Mouse (Mus musculus) cerebellum, postnatal 10 days (tissue): ENCODE measurements around the gene Doc2g.
A peak's percentile ranks its signal among the peaks of the same experiment; 100 is the strongest.

Experiments used
- DNase-seq, 2 experiments: peaks; one replicate each; pipeline ENCODE4 v3.0.0; 2021; ENCODE audit warnings: mixed read lengths in 2 of 2

The Doc2g gene

GRCm38 (mm10) chr19:3991562-3991961 lies 11.6 kb upstream of the Doc2g start:
- no peak for DNase-seq

DNA sequence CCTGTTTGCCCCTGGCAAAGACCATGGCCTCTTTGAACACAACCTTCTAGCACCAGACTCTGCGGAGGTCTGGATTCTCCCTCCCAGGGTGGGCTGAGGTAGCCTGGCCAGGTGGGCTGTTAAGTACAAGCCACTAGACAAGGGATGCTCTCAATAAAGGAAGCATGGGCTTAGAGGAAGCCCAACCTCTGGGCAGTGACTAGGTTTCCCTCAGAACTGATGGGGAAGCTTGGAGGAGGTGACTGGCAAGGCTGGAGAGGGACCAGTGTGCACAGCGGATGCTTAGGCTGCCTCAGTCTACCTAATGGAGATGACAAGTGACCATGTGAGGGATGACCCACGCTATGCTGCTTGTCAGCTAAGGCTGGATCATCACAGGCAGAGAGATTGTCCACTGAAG lies 11.1 kb upstream of the Doc2g start:
- no peak for DNase-seq

- no peak for DNase-seq
These were observed 10.7 kb upstream of the Doc2g start, which contains the start of gene Tbx10 for GRCm38 (mm10) chr19:3992416-3992815. Gene Tbx10 (plus strand): TSS chr19:3992752.

DNA sequence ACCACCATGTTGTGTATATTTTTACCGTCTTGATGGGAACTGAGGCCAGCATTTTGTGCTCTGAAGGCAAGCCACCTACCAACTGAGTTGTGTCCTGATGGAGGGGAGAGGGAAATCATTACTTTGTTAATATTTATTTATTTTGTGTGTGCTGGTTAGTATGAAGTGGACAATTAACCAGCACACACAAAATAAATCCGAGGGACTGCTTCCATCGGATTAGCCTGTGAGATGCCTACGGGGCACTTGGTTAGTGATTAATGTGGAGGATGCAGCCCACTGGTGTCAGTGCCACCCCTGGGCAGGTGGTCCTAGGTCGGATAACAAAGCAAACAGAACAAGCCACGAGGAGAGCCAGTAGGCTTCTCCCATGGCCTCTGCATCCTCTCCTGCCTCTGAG lies 8.2 kb upstream of the Doc2g start:
- no peak for DNase-seq

- no peak for DNase-seq
These were observed 7.6 kb upstream of the Doc2g start for GRCm38 (mm10) chr19:3995505-3995904.

DNA sequence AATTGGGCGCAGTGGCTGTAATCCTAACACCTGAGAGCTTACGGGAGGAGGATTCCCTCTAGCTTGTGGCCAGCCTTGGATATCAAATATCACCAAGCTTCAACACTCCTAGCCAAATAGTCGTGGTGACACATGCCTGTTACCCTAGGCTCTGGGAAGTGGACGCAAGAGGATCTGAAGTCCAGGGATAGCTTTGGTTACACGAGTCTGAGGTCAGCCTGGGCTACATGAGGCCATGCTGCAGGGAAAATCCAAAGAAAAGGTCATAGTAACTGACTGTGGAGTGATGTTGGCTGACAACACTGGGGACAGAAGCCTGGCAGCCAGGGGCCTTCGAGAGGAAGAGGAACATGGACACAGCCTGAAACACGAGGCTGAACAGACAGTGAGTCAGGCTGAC lies 7.0 kb upstream of the Doc2g start:
- DNase-seq = no peak

DNA sequence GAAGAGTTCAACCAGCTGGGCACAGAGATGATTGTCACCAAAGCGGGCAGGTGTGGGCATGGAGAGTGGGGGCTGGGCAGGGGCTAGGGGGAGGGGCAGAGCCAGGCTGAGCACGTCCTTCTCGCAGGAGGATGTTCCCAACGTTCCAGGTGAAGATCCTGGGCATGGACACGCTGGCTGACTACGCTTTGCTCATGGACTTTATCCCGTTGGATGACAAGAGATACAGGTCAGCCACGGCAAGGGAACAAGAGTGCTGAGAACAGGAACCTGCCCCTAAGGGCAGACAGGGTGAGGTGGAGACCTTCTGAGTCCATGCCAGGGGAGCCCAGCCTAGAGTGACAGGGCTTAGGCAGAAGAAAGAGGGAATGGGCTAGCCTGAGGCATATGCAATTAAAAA lies 6.4 kb upstream of the Doc2g start:
- no peak for DNase-seq

GRCm38 (mm10) chr19:3997231-3997630 lies 5.9 kb upstream of the Doc2g start:
- no peak for DNase-seq

DNA sequence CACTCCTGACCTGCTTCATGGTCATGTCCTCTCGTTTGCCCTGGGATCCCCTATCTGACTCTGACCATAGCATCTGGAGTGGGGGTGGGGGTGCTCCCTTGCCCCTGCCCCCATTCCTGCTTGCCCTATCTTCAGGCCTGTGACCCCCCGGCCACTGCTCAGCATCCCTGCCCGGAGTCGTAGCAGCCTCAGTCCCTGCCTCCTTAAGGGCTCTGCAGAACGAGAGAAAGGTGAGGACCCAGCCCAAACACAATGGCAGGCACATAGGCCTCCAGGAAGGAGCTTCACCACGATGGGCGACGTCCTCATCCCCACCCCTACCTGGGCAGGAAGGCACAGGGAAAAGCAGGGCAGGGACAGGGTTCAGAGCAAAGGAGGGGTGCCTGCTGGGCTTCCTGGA lies 4.8 kb upstream of the Doc2g start:
- DNase-seq = no peak

- no peak for DNase-seq
These were observed 3.9 kb upstream of the Doc2g start for GRCm38 (mm10) chr19:3999121-3999730.

- peak; percentile 97 to 98 for DNase-seq
These were observed 2.8 kb upstream of the Doc2g start, which contains the start of the genes Nudt8 and Gm49405 for GRCm38 (mm10) chr19:4000119-4000900. Gene Nudt8 (plus strand): TSS chr19:4000580. Gene Gm49405 (plus strand): TSS chr19:4000626.

DNA sequence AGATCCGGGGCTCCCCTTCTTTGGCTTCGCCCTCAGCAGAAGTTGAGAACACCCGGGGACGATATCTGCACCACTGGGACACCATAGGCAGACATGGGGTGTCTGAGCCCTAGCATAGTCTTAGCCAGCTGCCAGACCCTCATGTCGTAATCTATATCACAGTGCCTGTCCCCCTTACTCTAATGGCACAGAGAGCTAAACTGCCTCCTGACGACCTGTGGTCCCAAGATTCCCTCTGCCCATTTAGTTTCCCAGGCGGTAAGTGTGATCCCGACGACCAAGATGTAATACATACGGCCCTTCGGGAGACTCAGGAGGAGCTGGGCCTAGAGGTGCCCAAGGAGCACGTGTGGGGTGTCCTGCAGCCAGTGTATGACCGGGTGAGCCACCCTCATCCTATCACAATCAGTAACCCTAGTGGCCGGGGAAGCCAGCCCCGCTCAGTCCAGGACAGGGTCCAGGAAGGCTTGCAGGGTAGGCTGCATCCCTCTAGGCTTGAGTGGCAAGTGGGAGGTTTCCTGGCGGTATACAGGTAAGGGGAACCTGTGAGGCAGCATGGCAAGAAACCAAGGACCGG lies 2.1 kb upstream of the Doc2g start:
- no peak for DNase-seq

DNA sequence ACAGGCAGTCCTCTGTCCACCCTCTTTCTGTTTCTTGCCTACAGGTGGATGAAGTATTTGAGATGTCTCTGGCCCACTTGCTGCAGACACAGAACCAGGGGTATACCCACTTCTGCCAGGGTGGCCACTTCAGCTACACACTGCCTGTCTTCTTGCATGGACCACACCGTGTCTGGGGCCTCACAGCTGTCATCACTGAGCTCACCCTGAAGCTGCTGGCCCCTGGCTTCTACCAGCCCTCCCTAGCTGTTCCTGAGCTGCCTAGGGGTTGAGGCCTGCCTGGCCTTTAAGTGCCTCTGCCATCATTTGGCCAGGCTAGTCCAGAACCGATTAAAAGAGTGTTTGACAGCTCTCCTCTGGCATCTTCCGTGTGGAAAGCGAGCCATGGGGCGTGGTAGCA lies 1.4 kb upstream of the Doc2g start:
- no peak for DNase-seq

DNA sequence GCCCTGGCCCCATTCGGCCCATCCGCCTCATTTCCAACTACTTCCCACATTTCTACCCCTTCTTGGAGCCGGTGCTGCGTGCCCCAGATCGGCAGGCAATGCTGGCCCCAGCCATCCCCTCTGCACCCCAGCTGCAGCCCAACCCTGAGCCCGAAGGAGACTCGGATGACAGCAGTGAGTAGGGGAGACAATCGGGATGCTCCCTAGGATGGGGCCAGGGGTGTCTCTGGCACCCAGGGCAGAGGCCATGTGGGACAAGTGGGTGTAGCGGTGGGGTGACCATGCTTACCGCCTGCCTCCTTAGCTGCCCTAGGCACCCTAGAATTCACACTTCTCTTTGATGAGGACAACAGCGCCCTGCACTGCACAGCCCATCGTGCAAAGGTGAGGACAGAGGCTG lies 528 bp downstream of the Doc2g start:
- DNase-seq = no peak

GRCm38 (mm10) chr19:4004331-4004730 lies 1.2 kb downstream of the Doc2g start:
- no peak for DNase-seq

GRCm38 (mm10) chr19:4005091-4005490 lies 2.0 kb downstream of the Doc2g start:
- DNase-seq = no peak

DNA sequence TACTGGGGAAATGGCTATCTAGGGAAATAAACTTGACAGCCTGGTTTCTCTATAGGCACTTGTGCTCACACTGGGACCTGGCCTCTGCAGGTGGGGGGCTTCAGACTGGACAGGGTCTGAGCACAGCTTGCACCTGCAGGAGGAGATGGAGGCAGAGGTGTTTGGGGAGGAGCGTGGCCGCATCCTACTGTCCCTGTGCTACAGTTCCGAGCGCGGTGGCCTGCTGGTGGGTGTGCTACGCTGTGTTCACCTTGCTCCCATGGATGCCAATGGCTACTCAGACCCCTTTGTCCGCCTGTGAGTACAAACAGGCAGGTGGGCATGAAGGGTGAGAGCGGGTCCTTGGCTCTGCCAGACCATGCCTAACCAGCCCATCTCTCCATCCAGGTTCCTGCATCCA lies 2.9 kb downstream of the Doc2g start:
- DNase-seq = no peak

DNA sequence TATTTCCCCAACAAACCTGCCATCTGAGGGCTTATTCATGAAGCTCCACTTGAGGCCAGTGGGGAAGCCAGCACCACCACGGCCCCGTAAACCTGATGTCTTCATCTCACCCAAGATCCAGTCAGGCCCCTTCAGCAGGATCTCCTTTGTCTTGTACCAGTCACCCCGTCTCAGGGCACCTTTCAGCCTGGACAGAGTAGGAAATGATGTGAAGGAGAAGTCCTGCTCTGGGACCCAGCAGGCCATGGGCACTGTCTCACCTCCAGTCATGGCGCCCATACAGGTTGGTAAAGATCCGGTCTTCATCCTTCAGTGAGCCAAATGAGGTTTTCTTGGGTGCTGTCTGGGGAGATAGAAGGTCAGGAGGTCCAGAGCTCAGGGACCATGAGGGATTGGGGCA lies 8.0 kb downstream of the Doc2g start:
- no peak for DNase-seq

DNA sequence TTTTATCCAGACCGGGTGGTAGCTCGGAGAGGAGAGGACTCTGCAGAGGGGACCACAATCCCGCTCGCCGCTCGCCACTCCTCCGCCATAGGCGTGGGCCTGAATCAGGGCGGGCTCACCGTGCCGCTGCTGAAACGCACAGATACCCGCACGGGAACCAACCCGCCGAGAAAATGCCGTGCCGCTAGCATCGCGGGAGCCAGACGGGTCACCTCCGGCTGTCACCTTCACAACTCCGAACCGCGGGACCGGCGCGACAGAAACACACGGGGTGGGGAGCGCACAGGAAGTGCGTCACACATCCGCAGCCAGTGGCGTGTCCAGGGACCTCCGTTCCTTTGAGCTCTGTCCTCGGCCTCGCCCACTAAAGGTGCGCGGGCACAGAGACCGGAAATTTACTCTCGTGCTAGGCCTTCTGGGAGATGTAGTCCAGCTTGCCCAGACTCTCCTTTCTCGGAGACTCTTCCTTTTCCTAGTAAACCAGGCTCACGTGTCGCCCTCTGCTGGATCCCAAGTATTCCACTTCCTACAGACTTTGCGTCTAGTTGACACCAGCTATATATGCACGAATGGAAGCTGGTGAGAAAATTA lies 9.4 kb downstream of the Doc2g start, which contains the start of gene Ndufv1:
Gene Ndufv1 (minus strand): TSS at position 375 of the 591 bp plus-strand sequence.
- peak; percentile 97 for DNase-seq

- no peak for DNase-seq
These were observed 10.0 kb downstream of the Doc2g start for GRCm38 (mm10) chr19:4013066-4013465.

GRCm38 (mm10) chr19:4014802-4015201 lies 11.7 kb downstream of the Doc2g start:
- no peak for DNase-seq

- no peak for DNase-seq
These were observed 12.5 kb downstream of the Doc2g start for GRCm38 (mm10) chr19:4015635-4016034.

DNA sequence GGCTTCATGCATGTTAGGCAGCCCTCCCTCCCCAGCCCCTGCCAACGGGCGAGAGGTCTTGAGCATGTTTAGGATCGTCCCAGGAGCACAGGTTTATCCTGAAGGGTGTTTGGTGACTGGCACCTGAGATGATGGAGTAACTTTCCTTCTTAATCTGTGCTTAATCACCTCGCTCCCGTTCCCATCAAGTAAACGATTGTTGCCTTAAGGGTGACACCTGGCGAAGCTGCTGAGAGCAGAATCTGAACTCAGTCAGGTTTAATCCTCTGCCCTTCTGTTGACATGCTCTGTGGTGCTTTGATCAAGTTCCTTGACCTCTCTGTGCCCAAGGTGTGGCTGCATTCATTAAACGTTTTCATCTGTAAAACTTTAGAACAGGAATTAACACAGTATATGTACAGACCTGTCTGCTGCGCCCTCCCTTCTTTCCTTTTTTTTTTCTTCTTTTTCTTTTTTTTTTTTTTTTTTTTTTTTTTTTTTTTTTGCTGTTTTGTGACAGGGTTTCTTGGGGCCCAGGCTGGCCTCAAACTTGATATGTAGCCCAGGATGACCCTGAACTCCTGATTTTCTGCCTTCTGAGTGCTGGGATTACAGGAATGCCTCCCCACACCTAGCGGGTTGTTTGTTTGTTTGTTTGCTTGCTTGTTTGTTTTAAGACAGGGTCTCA lies 14.9 kb downstream of the Doc2g start:
- no peak for DNase-seq
